Mouse (Mus musculus) kidney, adult 2 months (tissue): ENCODE measurements around the gene Ankdd1b. TPM values are rescaled to one million over a fixed set of nuclear protein-coding genes. Genes with fewer than 3 reads are reported as not detected.

Experiments used
- DNase-seq: peaks from one replicate; pipeline ENCODE4 v3.0.0; 2021
- H3K27ac ChIP-seq: fragments of 200-500 bp; 2 replicates; pipeline ENCODE4 v1.5.1; 2012; ENCODE audit warnings: low read depth, low read length, control low read depth, inconsistent platforms; ENCODE audit not compliant: insufficient read depth
- H3K27me3 ChIP-seq: fragments of 200-500 bp; replicated peaks from 2 replicates; pipeline ENCODE4 v1.6.1; 2012; ENCODE audit warnings: mild to moderate bottlenecking, moderate library complexity, low read length, inconsistent platforms; ENCODE audit not compliant: control insufficient read depth, insufficient read depth
- H3K36me3 ChIP-seq: fragments of 200-500 bp; 2 replicates; pipeline ENCODE4 v1.6.1; 2012; ENCODE audit warnings: mild to moderate bottlenecking, moderate library complexity, low read length, inconsistent platforms; ENCODE audit not compliant: control insufficient read depth, insufficient read depth
- H3K4me1 ChIP-seq: fragments of 200-500 bp; 2 replicates; pipeline ENCODE4 v1.6.1; 2011; ENCODE audit warnings: low read length; ENCODE audit not compliant: control insufficient read depth, insufficient read depth
- H3K4me3 ChIP-seq: fragments of 200-500 bp; 2 replicates; pipeline ENCODE4 v1.5.1; 2011; ENCODE audit warnings: mild to moderate bottlenecking, low read depth, low read length, control low read depth; ENCODE audit not compliant: insufficient read depth
- CTCF ChIP-seq: fragments of 200-500 bp; conservative IDR thresholded peaks from 2 replicates; pipeline ENCODE4 v1.5.1; 2011; ENCODE audit warnings: low read depth, mild to moderate bottlenecking, control low read depth, low read length, moderate library complexity, mixed read lengths; ENCODE audit not compliant: insufficient read depth, insufficient read length
- POLR2A ChIP-seq: fragments of 200-500 bp; IDR thresholded peaks from one replicate; pipeline ENCODE4 v1.6.1; 2011; ENCODE audit warnings: low read depth, low read length, control low read depth
- WGBS: fragments of 180-500 bp; shearing (Covaris S2); methylation state at CpG from one replicate; pipeline ENCODE4 v1.1.7; 2018; 5-methylcytosine and 5-hydroxymethylcytosine counted together
- polyA plus RNA-seq: library from polyadenylated mRNA; depleted of rRNA; stranded (reverse); fragments of >200 nt; gene quantifications from 2 replicates; pipeline ENCODE4 v1.2.3, GENCODE M21; 2012

Gene Ankdd1b
- polyA plus RNA-seq, 1 experiment, result 0.36 TPM

DNA sequence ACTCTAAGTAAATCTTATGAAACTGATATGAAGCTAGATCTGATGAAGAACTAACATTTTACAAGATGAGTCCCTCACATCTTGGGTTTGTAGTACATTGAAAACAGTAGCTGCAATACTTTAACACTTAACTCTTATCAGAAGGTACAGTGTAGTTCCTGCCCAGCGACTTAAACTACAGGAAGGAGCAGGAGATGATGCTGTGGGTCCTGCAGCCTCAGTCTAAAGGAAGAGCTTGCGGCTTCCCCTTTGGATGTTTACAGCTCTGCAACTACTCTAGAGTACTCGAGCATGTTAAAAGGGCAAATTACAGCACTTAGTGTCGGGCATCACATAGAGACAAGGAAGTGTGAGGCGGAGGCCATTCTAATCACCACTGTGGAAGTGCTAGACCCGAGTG lies 35.3 kb upstream of the Ankdd1b start:
- no peak overlapping the region for H3K27ac ChIP-seq
- no peaks in the 10 kb centered on the region for H3K4me1 ChIP-seq
- TF ChIP-seq POLR2A (no peak), CTCF (no peak)
- H3K27me3 ChIP-seq, result no peaks in the 10 kb centered on the region
- no peak overlapping the region for H3K4me3 ChIP-seq
- 63% methylated on average over 6 of the region's 6 CpGs for WGBS
- no peaks in the 10 kb centered on the region for H3K36me3 ChIP-seq
- DNase-seq, result no peak

DNA sequence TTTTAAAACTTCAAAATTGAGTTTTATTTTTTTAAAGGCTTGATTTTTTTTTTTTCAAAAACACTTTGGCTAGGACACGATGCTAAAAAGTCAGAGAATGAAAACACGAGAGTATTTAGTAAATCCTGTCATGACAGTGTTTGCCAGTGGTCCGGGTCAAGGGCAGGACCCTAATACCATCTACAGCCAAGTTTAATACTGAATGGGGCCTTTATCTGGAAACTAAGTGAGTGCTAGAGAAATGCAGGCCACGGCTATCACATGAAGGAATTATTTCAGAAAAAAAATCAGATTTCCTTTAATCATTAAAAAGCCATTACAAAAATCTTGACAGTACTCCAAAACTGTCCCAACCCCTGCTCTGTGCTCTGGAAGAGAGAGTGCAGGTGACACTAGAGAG lies 34.7 kb upstream of the Ankdd1b start:
- Histone ChIP-seq H3K27me3 (no peaks in the 10 kb centered on the region), H3K4me3 (no peak overlapping the region), H3K27ac (no peak overlapping the region), H3K4me1 (peaks cover 2% of the 10 kb centered on the region; the same call in 1 of the 2 replicates), H3K36me3 (no peaks in the 10 kb centered on the region)
- WGBS, result 71% methylated on average over 4 of the region's 4 CpGs
- DNase-seq, result no peak
- TF ChIP-seq POLR2A (no peak), CTCF (no peak)

DNA sequence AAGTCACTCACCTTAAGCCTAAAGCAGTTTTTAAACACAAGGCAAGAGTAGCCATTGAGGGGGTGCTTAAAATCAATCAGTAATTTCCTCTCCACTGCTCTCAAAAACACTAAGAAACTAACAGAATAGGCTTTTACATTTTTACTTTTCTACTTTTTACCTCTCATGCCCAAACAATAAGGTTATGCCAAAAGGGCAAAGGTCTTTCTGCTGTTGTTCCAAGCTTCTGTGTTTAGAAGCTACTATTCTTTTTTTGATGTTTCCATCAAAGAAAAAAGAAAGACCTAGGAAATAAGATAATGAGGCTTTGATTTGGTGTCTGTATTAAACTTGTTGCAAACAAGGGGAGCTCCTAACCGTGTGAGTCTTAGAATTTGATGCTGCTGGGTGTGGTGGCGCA lies 28.9 kb upstream of the Ankdd1b start:
- no peak overlapping the region for H3K27ac ChIP-seq
- no peaks in the 10 kb centered on the region for H3K27me3 ChIP-seq
- 82% methylated on average over 2 of the region's 2 CpGs for WGBS
- no peak for TF ChIP-seq CTCF
- no peak for TF ChIP-seq POLR2A
- H3K4me3 ChIP-seq, result no peak overlapping the region
- H3K36me3 ChIP-seq, result no peaks in the 10 kb centered on the region; the same call in none of the 2 replicates
- peak; percentile 62 for DNase-seq
- H3K4me1 ChIP-seq, result peaks cover 6% of the 10 kb centered on the region; the same call in 1 of the 2 replicates

DNA sequence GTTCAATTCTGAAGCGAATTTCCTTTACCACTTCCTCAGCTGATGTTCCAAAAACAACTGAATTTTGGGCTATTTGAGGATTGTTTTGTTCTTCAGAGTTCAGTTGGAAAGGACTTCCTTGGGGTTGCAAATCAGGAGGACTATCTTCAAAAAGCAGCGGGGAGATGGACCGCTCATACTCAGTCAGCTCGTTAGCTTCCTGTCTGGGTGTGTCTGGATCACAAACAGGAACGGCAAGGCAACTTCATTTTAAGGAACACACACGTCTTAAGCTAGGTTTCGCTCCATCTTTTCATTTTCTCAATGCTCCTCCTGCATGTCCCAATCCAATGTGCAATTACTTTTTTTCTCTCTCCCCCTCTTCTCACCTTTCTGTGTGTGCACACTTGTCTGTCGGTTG lies 25.6 kb upstream of the Ankdd1b start:
- peak overlapping the region; percentile 76 for H3K27ac ChIP-seq
- 75% methylated on average over 8 of the region's 8 CpGs for WGBS
- no peak overlapping the region for H3K4me3 ChIP-seq
- no peaks in the 10 kb centered on the region; the same call in none of the 2 replicates for H3K36me3 ChIP-seq
- no peaks in the 10 kb centered on the region for H3K27me3 ChIP-seq
- DNase-seq, result peak; percentile 30
- peaks cover 6% of the 10 kb centered on the region; the same call in 1 of the 2 replicates for H3K4me1 ChIP-seq
- no peak for TF ChIP-seq CTCF
- no peak for TF ChIP-seq POLR2A

DNA sequence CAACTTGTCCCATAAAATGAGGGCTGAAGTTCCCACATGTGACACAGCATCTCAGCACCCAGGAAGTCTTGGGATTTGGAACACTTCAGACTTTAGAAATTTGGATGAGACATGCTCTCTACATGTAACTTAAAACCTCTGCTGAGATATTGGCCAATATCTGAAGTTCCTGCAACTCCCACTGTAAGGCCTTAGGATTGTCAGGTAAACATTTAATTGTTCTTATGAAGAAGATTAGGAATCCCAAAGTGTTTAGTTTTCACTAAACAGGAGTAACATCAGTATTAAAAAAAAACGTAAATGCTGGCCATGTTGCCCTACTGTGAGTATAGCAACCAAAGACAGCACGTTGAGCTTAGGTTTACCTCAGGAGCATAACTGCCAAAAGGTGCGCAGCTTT lies 19.4 kb upstream of the Ankdd1b start, which contains the start of gene Gm17622:
Gene Gm17622, plus strand, starts transcription at position 301 of the 400 bp plus-strand sequence.
- H3K4me1 ChIP-seq, result no peaks in the 10 kb centered on the region
- peaks cover 5% of the 10 kb centered on the region for H3K36me3 ChIP-seq
- H3K4me3 ChIP-seq, result no peak within 1 kb of the TSS
- no peak for DNase-seq
- no peaks in the 10 kb centered on the region for H3K27me3 ChIP-seq
- 96% methylated on average over 3 of the region's 3 CpGs for WGBS
- H3K27ac ChIP-seq, result no peak within 1 kb of the TSS
- TF ChIP-seq POLR2A, result no peak
- no peak for TF ChIP-seq CTCF

DNA sequence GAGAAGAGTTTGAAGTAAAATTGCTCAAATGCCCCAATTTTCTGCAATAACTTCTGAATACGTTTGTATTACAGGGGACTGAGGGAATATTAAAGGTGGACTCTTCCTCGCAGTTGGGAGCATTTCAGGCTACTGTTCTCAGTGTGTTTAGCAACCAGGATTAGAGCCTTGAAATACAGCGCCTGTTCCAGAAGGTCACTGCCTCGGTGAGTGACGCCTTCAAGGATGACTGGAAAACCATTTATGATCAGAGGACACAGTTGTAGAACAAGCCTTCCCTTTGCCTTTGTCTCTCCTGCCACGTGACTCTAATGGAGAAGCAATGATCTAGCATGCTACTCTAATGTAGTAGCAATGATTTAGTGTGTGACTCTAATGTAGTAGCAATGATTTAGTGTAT lies 17.0 kb upstream of the Ankdd1b start:
- WGBS, result 89% methylated on average over 6 of the region's 6 CpGs
- Histone ChIP-seq H3K36me3 (peaks cover 13% of the 10 kb centered on the region), H3K4me1 (no peaks in the 10 kb centered on the region), H3K27ac (no peak overlapping the region), H3K4me3 (no peak overlapping the region), H3K27me3 (no peaks in the 10 kb centered on the region)
- DNase-seq, result no peak
- no peak for TF ChIP-seq CTCF
- no peak for TF ChIP-seq POLR2A

DNA sequence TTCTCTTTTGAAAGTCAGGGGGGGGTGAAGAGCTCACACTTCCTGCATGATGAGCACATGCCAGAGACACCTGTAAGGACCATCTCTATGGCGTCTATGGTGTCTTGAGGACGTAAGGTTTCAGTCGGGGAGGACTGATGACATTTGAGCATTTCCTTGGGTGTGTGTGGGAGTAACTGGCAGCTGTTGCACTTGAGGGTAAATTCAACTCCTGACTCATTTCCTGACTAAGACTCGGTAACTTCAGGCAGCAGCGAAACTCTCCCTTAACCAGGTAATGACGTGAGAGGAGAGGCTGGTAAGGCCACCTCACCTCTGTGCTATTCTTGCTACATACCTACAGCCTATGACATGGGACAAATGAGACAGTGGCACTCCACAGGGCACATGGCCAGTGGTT lies 16.2 kb upstream of the Ankdd1b start:
- H3K4me1 ChIP-seq, result no peaks in the 10 kb centered on the region
- no peak overlapping the region for H3K27ac ChIP-seq
- 63% methylated on average over 6 of the region's 6 CpGs for WGBS
- TF ChIP-seq CTCF (no peak), POLR2A (no peak)
- no peak for DNase-seq
- peaks cover 13% of the 10 kb centered on the region for H3K36me3 ChIP-seq
- H3K4me3 ChIP-seq, result no peak overlapping the region
- no peaks in the 10 kb centered on the region for H3K27me3 ChIP-seq
